ENCODE assay signal across 7 mouse cellular contexts in genomic region chr13:35836501-35836900, GRCm38 (mm10).
A peak's percentile ranks its signal among the peaks of the same experiment; 100 is the strongest.
DNase-seq lines count a peak whose midpoint lies in the region; ATAC-seq and TF ChIP-seq lines count a peak whose summit lies in the region.
"Not testable (repeated sequence)": the region's sequence is repeated elsewhere in the genome, so short reads cannot be mapped to it uniquely, and the experiment has no call there.

No protein-coding gene starts in this region.

- H3K27me3 ChIP-seq in heart, embryonic 15.5 days; liver, embryonic 12.5 days (replicated peaks); liver, embryonic 14.5 days (ENCODE audit: control insufficient read depth, insufficient read depth, low read length); liver, embryonic 16.5 days (ENCODE audit: control insufficient read depth, insufficient read depth, low read depth, low read length); lung, embryonic 14.5 days (ENCODE audit: insufficient read depth, low read length): not testable (repeated sequence)

- H3K4me1 ChIP-seq in heart, embryonic 15.5 days (replicated peaks) = peaks cover 27% of the 10 kb centered on the region
- peaks cover 41% of the 10 kb centered on the region for H3K4me1 ChIP-seq in liver, embryonic 12.5 days
- peaks cover 26 to 29% of the 10 kb centered on the region in 2 experiments for H3K4me1 ChIP-seq in liver, embryonic 14.5 days (replicated peaks; ENCODE audit: control insufficient read depth in 2 of 2, insufficient read depth in 2 of 2, low read length in 1 of 2)
- peaks cover 18% of the 10 kb centered on the region for H3K4me1 ChIP-seq in liver, embryonic 16.5 days (ENCODE audit: control insufficient read depth, low read depth, low read length)
- peaks cover 10% of the 10 kb centered on the region; the same call in 1 of the 2 replicates for H3K4me1 ChIP-seq in lung, embryonic 14.5 days (ENCODE audit: insufficient read depth)

- H3K9me3 ChIP-seq in heart, embryonic 15.5 days (replicated peaks); liver, embryonic 12.5 days (replicated peaks); liver, embryonic 14.5 days (ENCODE audit: control insufficient read depth, low read length); liver, embryonic 16.5 days (replicated peaks; ENCODE audit: control insufficient read depth, low read length); lung, embryonic 14.5 days (ENCODE audit: low read depth, low read length): not testable (repeated sequence)

- not testable (repeated sequence) for ATAC-seq in heart, embryonic 15.5 days (replicated peaks; ENCODE audit: insufficient number of reproducible peaks, insufficient read depth, low FRiP score, low read depth); lung, embryonic 14.5 days (ENCODE audit: insufficient read depth)
- ATAC-seq in liver, embryonic 12.5 days = peak; percentile 75
- ATAC-seq in liver, embryonic 14.5 days (ENCODE audit: insufficient read depth) = peak; percentile 63; the same call in 1 of the 2 replicates
- ATAC-seq in liver, embryonic 16.5 days (ENCODE audit: low read depth) = peak; percentile 58
- peak; percentile 71 for ATAC-seq in megakaryocyte progenitor cell, adult 5-6 weeks (replicated peaks; ENCODE audit: poor library complexity)

- 87% methylated on average over 7 of the region's 7 CpGs for WGBS in heart, embryonic 15.5 days
- 46% methylated on average over 7 of the region's 7 CpGs for WGBS in liver, embryonic 12.5 days (ENCODE audit: insufficient replicate concordance)
- 27% methylated on average over 7 of the region's 7 CpGs for WGBS in liver, embryonic 14.5 days (ENCODE audit: insufficient replicate concordance)
- WGBS in liver, embryonic 16.5 days (ENCODE audit: insufficient replicate concordance) = 30% methylated on average over 7 of the region's 7 CpGs
- WGBS in lung, embryonic 14.5 days = 83% methylated on average over 7 of the region's 7 CpGs

- H3K9ac ChIP-seq in heart, embryonic 15.5 days; liver, embryonic 12.5 days; liver, embryonic 14.5 days (replicated peaks); liver, embryonic 16.5 days (ENCODE audit: low read depth, low read length); lung, embryonic 14.5 days: not testable (repeated sequence)

- TF ChIP-seq EP300 in liver, embryonic 14.5 days (IDR thresholded peaks at IDR 0.05; ENCODE audit: low read depth) = peak; percentile 66

- peak; percentile 37 for DNase-seq in MEL-GATA-1-ER (ENCODE audit: extremely low read depth, low read depth)
- DNase-seq in liver, embryonic 14.5 days (ENCODE audit: low read depth in 3 of 3, low spot score in 3 of 3) = peak in 2 of 3 experiments; percentile 15 to 23
- not testable (repeated sequence) for DNase-seq in lung, embryonic 14.5 days

- H3K36me3 ChIP-seq in heart, embryonic 15.5 days; liver, embryonic 14.5 days (replicated peaks; ENCODE audit: control insufficient read depth, insufficient read depth, low read depth); liver, embryonic 16.5 days (ENCODE audit: control insufficient read depth, insufficient read depth); lung, embryonic 14.5 days (ENCODE audit: insufficient read depth): not testable (repeated sequence)
- peaks cover 35% of the 10 kb centered on the region for H3K36me3 ChIP-seq in liver, embryonic 12.5 days

- H3K4me2 ChIP-seq in heart, embryonic 15.5 days; lung, embryonic 14.5 days: not testable (repeated sequence)
- H3K4me2 ChIP-seq in liver, embryonic 12.5 days = peak overlapping the region; percentile 43
- H3K4me2 ChIP-seq in liver, embryonic 14.5 days (ENCODE audit: low read depth) = peak overlapping the region; percentile 40
- H3K4me2 ChIP-seq in liver, embryonic 16.5 days (ENCODE audit: low read depth, low read length) = 0 out of 2 replicates have a peak overlapping the region, but pooled peaks have one; percentile 1

- 0 out of 2 replicates have a peak overlapping the region, but pooled peaks have one; percentile 24 for H3K27ac ChIP-seq in heart, embryonic 15.5 days
- H3K27ac ChIP-seq in liver, embryonic 12.5 days = peak overlapping the region; percentile 68
- peak overlapping the region; percentile 23; the same call in 1 of the 2 replicates for H3K27ac ChIP-seq in liver, embryonic 14.5 days
- H3K27ac ChIP-seq in liver, embryonic 16.5 days (ENCODE audit: low read length) = not testable (repeated sequence)
- peak overlapping the region; percentile 48; the same call in 1 of the 2 replicates for H3K27ac ChIP-seq in lung, embryonic 14.5 days (ENCODE audit: low read depth)

- not testable (repeated sequence) for H3K4me3 ChIP-seq in heart, embryonic 15.5 days; liver, embryonic 14.5 days (ENCODE audit: insufficient read depth in 1 of 2, low read depth in 2 of 2, low read length in 2 of 2); liver, embryonic 16.5 days (ENCODE audit: low read depth, low read length); lung, embryonic 14.5 days (ENCODE audit: low read depth, low read length)
- H3K4me3 ChIP-seq in liver, embryonic 12.5 days = 0 out of 2 replicates have a peak overlapping the region, but pooled peaks have one; percentile 6

- not testable (repeated sequence) for TF ChIP-seq CTCF in liver, embryonic 14.5 days (IDR thresholded peaks at IDR 0.05; ENCODE audit: low read depth); lung, embryonic 14.5 days (IDR thresholded peaks at IDR 0.05; ENCODE audit: low read depth)
